Mouse (Mus musculus): ENCODE results near the gene Fbxl17.

Gene Fbxl17

DNA sequence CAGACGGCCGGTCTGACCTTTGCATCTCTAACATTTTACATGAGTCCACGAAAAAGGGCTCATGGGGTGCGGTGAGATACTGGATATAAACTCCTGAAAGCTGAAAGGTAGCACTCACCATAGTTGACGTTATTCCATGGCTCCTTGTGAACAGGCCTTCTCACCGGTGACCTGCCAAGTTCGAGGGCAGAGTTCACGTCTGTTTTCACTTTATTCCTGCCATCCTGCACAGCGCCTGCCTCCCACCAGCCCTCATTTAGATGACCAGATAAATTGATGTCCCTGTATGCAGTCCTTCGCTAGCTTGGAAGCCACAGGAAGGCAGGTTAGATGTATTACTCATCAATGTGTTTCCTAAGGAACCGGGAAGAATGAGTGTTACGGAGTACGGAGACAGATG lies 454.5 kb downstream of the Fbxl17 start:
- DNase-seq (ENCODE audit: low spot score), result no peak

DNA sequence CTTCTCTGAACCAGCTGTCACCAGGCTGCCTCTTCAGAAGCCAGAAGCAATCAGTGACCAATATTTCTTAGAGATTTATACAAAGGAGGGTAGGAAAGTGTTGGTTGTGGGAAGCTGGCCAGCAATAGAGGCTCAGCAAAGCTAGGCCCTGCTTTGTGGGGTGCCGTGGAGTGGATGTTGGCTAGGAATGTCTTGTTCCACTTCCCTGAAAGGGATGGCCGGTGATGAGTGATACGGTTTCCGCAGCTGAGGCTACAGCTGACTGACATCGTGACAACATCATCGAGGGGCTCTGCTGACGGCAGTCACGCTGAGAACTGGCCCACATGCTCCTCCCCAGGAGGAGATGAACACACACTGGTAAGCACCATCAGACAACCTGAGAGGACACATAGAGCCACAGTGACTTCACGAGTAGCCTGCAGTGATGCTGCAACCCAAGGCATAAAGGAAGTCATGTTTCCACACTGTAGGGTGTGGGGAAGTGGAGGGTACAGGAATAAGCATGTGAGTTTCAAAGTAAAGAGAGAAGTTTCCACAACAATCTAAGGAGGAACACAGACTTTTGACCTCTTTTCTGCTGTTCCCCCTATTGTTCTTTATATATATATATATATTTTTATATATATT lies 456.7 kb downstream of the Fbxl17 start:
- no peak for DNase-seq (ENCODE audit: low spot score)

DNA sequence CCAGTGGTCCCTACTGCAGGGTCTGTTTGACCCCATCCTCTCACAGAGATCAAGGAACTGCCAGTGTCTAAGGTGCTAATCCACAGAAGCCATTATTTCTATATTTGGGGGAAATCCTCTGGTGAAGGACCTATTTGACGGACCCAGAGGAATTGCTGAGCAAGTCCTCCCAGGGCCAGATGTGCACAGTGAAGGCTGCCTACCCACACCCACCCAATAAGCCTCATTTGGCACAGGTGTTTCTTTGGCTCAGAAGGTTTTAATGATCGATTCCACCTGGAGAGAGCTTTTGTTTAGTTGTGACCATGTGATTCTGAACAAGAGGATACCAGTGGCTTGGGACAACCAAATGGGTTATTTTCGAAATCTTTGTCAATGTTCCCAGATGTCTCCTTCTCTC lies 462.3 kb downstream of the Fbxl17 start:
- no peak for DNase-seq (ENCODE audit: low spot score)

DNA sequence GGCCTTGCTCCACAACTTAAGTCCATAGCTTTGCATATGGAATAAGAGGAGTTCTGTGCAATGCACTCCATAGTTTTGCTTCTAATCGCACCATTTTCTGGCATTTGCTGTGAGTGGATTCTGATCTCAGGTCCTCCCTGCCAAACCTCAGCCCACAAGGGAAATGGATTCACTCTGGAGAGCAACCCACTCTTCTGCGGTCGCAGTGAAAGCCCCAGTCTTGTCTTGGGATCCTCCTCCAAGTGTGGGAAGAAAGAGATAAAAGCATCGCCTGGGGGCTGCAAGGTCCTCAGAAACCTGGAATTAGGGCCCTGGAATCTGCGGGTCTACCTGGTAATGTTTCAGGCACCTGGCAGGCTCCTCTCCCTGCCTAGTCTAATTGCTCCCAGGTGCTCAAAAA lies 466.7 kb downstream of the Fbxl17 start:
- DNase-seq (ENCODE audit: low spot score), result no peak

DNA sequence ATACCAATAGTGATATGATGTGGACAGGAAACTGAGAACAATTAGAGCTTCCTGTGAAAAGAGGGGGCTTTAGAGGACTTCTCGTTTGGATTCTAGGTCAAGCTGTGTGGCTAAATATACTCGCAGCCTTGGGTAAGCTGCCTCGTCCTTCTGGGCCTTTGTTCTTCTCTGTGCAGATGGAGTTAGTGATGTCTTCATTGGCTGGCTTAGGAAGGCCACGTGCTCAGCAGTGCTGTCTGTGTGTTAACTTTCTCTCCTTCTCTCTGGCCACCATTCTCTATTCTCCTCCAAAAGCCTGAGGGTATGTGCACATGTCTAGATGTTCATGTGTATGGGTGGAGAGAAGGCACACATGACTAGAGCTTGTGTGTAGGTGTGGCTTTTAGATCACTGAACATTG lies 470.7 kb downstream of the Fbxl17 start:
- DNase-seq (ENCODE audit: low spot score), result no peak

DNA sequence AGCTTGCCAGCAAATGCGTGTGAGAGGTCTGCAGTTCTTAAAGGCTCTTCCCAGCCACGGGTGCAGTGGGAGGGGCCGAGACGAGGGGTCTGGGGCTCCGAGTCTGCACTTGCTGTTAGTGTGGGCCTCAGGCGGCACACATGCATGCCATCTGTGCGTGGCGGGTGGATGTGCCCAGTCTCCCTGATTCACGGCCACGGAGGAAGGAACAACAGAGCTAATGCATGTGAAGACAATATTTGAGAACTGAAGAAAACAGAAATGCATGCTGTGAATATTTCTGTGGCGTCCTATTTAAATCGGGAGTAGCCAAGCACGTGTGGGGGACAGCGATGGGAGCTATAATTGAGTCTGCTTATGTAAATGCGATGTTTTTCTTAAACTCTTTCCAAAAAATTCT lies 474.6 kb downstream of the Fbxl17 start:
- DNase-seq (ENCODE audit: low spot score), result no peak

DNA sequence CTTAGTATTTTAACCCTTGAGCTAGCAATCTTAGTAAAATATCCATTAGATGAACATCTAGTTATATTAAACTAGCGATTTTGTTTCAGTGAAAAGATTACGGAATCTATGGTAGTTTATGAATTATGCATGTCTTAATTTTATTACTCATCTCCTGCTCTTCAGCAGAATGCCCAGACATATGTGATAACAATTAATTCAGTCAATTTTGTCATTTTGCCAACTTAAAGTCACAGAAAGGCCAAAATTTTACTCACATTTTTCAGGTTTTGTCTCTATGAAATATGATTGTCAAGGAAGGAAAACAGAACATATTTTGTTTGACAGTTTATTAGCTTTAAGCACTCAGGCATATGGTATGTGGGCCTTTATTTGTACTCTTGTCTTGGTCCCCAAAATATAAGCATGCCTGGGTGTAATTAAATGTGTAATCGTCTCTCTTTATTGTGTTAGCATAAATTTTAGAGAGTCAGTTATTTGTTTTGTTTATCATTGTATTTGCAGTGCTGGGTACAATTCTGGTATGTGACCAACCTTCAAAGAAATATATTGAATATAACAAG lies 482.1 kb downstream of the Fbxl17 start:
- no peak for DNase-seq (ENCODE audit: low spot score)

DNA sequence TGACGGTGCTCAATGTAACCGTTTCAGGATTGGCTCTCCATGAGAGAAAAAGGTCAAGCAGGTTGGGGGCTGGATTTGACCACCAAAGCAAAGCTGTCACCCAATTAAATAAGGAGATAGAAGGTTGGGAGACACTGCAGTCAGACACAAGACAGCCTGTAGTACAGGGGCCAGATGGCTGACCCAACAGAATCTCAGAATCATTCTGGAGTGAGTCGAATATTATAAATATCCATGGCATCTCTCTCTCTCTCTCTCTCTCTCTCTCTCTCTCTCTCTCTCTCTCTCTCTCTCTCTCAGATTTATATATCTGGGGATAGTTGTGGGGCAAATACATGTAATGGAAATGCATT lies 487.3 kb downstream of the Fbxl17 start:
- DNase-seq (ENCODE audit: low spot score), result no peak

DNA sequence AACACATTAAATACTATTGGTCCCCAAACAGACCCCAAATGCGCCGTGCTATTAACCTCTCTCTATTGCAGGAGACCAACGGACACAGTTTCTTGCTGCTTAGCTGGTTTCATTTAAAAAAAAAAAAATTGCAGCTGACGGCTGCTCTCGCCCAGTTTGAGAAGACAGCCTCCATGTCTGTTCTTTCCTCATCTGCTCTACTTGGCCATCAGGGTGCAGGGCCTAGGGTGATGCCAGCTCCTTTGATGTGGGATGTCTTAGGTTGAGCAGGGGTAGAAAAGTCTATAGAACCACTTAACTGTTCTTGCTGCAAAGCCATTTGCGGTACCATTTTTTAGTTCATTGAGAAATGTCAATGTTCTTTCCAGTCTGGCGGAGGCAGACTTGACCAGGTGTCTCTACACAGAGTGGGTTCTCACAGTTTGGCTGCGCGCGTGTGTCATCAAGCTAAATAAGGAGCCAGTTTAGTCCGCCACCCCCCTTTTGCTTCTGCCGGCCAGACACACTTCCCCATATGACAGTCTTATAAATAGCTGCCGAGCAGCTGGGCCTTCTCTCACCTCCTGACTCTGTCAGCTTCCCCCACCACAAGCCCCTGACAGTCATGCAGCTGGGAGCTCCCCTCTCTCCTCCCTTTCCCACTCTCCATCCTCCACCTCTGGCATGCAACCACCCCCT lies 487.8 kb downstream of the Fbxl17 start:
- DNase-seq (ENCODE audit: low spot score), result no peak

DNA sequence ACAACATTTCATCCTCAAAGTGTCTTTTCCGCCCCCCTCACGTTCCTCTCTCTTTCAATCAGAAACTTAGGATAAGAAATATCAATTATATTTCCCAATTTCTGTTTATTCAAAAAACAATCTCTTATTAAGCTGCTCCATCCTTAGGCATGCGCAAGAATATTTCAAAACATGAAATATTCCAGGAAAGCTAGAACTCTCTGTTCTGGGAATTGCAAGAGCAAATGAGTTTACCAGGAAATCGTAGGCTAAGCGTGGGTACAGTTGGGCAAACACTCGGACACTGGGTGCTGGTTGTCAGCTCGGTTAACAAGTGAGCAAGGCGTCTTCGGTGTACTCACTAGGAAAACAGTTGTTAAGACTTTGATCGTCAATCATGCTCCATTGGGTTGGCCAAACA lies 489.0 kb downstream of the Fbxl17 start:
- DNase-seq (ENCODE audit: low spot score), result no peak

DNA sequence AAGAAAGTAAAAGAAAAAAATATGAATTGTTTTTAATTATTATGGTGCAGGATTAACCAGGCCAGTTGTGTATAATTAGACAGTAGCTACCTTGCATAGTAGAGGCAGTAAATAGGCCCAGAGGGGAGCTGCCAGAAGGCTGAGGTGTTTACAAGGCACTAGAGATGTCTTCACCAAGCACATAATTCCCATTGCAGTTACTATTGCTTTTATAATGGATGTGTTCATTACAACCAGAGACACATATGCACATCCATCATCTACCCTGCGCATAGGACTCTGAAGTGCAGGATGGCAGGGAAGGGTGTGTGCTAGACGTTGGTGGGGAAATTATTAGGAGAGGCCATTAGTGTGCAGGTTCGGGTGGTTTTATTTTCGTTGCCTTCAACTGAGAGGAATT lies 491.0 kb downstream of the Fbxl17 start:
- DNase-seq (ENCODE audit: low spot score), result no peak

DNA sequence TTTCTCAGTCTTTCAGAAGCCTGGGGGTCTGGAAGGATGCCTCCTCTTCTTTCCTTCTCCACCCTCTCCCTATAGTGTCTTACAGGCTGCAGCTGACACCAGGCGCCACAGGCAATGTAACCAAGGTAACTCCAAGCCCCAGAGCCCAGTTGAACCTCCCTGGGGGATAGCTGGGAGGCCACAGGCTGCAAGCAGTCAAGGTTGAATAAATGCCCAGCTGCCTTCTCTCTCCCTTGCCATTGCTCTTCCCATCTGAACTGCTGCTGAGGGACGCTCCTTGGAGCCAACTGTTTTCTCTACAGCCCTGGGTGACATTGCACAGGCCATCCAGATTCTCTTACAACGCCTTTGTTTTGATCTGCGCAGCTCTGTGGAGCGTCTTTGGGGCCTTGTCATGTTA lies 491.5 kb downstream of the Fbxl17 start:
- no peak for DNase-seq (ENCODE audit: low spot score)

DNA sequence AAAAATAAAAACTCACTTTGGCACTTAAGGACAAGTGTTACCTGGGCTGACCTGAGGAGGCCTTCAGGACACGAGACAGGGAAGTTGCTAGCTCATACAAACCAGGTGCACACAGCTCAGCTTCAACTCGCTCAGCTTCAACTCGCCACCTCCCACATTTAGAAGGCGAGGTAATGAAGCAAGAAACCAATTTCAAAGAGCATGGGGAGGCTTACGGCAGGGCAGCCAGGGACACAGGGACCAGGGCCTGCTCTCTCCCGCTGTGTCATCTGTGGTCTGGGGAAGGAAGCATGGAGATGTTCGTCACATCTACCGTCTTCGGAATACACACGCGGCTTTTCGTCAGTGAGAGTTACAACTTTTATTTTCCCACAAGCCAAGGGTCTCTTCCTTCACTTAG lies 491.9 kb downstream of the Fbxl17 start:
- no peak for DNase-seq (ENCODE audit: low spot score)
